Mouse (Mus musculus): Measurements from ENCODE around the gene Ulk4.

GRCm38 (mm10) chr9:121309287-121309686 lies 32.3 kb upstream of the Ulk4 start:
- TF ChIP-seq CTCF (IDR thresholded peaks at IDR 0.05; ENCODE audit: insufficient read depth, low read length) (no peak), POLR2A (IDR thresholded peaks at IDR 0.05; ENCODE audit: borderline replicate concordance, extremely low read depth, low read depth, low read length) (no peak)

Measured in lung, adult 2 months (tissue).